Mouse (Mus musculus) heart, embryonic 14.5 days (tissue): ENCODE results near the gene Gm49486. TPM values are rescaled to one million over a fixed set of nuclear protein-coding genes. Genes with fewer than 3 reads are reported as not detected.

Experiments used
- ATAC-seq: fragments of 200-750 bp; cut with Nextera tagmentation; 2 replicates; pipeline ENCODE4 v1.8.0; 2017; ENCODE audit warnings: low read depth, moderate TSS enrichment; ENCODE audit not compliant: insufficient number of reproducible peaks, insufficient read depth, low FRiP score
- H3K27ac ChIP-seq, 2 experiments: fragments of 200-500 bp in 1 of 2; fragments of 300-500 bp in 1 of 2; sonication (generic) in 1 of 2; replicated peaks in 1 of 2; 2 replicates each; pipeline ENCODE4 v1.5.1; 2012 to 2014; ENCODE audit warnings: low read depth in 2 of 2, low read length in 2 of 2, control low read depth in 1 of 2, mild to moderate bottlenecking in 1 of 2, mixed read lengths in 1 of 2; ENCODE audit not compliant: control insufficient read depth in 1 of 2, insufficient read depth in 1 of 2
- H3K27me3 ChIP-seq: fragments of 300-500 bp; sonication (generic); 2 replicates; pipeline ENCODE4 v1.6.1; 2014; ENCODE audit warnings: mild to moderate bottlenecking, low read length, control low read depth; ENCODE audit not compliant: control insufficient read depth, insufficient read depth
- H3K36me3 ChIP-seq: fragments of 300-500 bp; sonication (generic); 2 replicates; pipeline ENCODE4 v1.6.1; 2014; ENCODE audit warnings: mild to moderate bottlenecking, control low read depth, low read length, mixed read lengths; ENCODE audit not compliant: control insufficient read depth, insufficient read depth
- H3K4me1 ChIP-seq, 2 experiments: fragments of 200-500 bp in 1 of 2; fragments of 300-500 bp in 1 of 2; sonication (generic) in 1 of 2; 2 replicates each; pipeline ENCODE4 v1.6.1; 2012 to 2014; ENCODE audit warnings: low read length in 2 of 2, control low read depth in 1 of 2, mixed read lengths in 1 of 2; ENCODE audit not compliant: control insufficient read depth in 2 of 2, insufficient read depth in 2 of 2
- H3K4me2 ChIP-seq: fragments of 300-500 bp; sonication (generic); 2 replicates; pipeline ENCODE4 v1.6.1; 2014; ENCODE audit warnings: mild to moderate bottlenecking, low read length
- H3K4me3 ChIP-seq, 2 experiments: fragments of 200-500 bp in 1 of 2; fragments of 300-500 bp in 1 of 2; sonication (generic) in 1 of 2; 2 replicates each; pipeline ENCODE4 v1.5.1; 2012 to 2014; ENCODE audit warnings: low read length in 2 of 2, mild to moderate bottlenecking in 2 of 2, control low read depth in 1 of 2, low read depth in 1 of 2, moderate library complexity in 1 of 2; ENCODE audit not compliant: control insufficient read depth in 1 of 2, insufficient read depth in 1 of 2
- H3K9ac ChIP-seq: fragments of 300-500 bp; sonication (generic); 2 replicates; pipeline ENCODE4 v1.6.1; 2014; ENCODE audit warnings: mild to moderate bottlenecking, low read length
- H3K9me3 ChIP-seq: fragments of 300-500 bp; sonication (generic); 2 replicates; pipeline ENCODE4 v1.6.1; 2016; ENCODE audit warnings: low read length, control low read depth; ENCODE audit not compliant: control insufficient read depth
- WGBS: fragments of 180-500 bp; shearing (Covaris S2); extraction: QIAGEN DNeasy Blood & Tissue Kit; methylation state at CpG from one replicate; pipeline ENCODE4 v1.1.7; 2014; 5-methylcytosine and 5-hydroxymethylcytosine counted together
- polyA plus RNA-seq: library from polyadenylated mRNA; unstranded; fragments of >200 nt; fragmentation: Nextera tagmentation; extraction: Ambion mirVana; gene quantifications from 2 replicates; pipeline ENCODE4 v1.2.1, GENCODE M21; 2014

Gene Gm49486
- 0.63 and 0.84 TPM in 2 replicates for polyA plus RNA-seq

GRCm38 (mm10) chr15:79229058-79229821 lies at the start of gene Gm49486, which contains the start of gene Pick1:
Gene Gm49486 (plus strand): TSS chr15:79229391.
Gene Pick1 (plus strand): TSS chr15:79229173.
- Histone ChIP-seq H3K9me3 (no peaks in the 10 kb centered on the region), H3K4me1 (peaks cover 7% of the 10 kb centered on the region in 2 experiments), H3K36me3 (peaks cover 31% of the 10 kb centered on the region), H3K27ac (peak within 1 kb of the TSS; percentile 95 to 98), H3K27me3 (no peaks in the 10 kb centered on the region), H3K9ac (peak within 1 kb of the TSS; percentile 92), H3K4me2 (peak within 1 kb of the TSS; percentile 97), H3K4me3 (peak within 1 kb of the TSS; percentile 64 to 85)
- WGBS = 1% methylated on average over 51 of the region's 51 CpGs
- ATAC-seq = peak; percentile 70

GRCm38 (mm10) chr15:79185213-79185612 lies 44.0 kb upstream of the Gm49486 start:
- Histone ChIP-seq H3K9ac (no peak overlapping the region), H3K36me3 (no peaks in the 10 kb centered on the region), H3K9me3 (no peaks in the 10 kb centered on the region), H3K4me3 (no peak overlapping the region), H3K27ac (no peak overlapping the region), H3K4me2 (no peak overlapping the region), H3K27me3 (no peaks in the 10 kb centered on the region), H3K4me1 (no peaks in the 10 kb centered on the region)
- 85% methylated on average over 10 of the region's 10 CpGs for WGBS
- ATAC-seq = no peak

GRCm38 (mm10) chr15:79187819-79188218 lies 41.4 kb upstream of the Gm49486 start:
- Histone ChIP-seq H3K9me3 (no peaks in the 10 kb centered on the region), H3K4me2 (no peak overlapping the region), H3K9ac (no peak overlapping the region), H3K27me3 (no peaks in the 10 kb centered on the region), H3K36me3 (no peaks in the 10 kb centered on the region), H3K4me1 (peaks cover 3 to 5% of the 10 kb centered on the region in 2 experiments), H3K27ac (no peak overlapping the region), H3K4me3 (no peak overlapping the region)
- WGBS = 83% methylated on average over 8 of the region's 8 CpGs
- ATAC-seq = no peak

GRCm38 (mm10) chr15:79191426-79191825 lies 37.8 kb upstream of the Gm49486 start:
- H3K4me3 ChIP-seq = no peak overlapping the region
- H3K9ac ChIP-seq = no peak overlapping the region
- H3K9me3 ChIP-seq = no peaks in the 10 kb centered on the region
- peaks cover 29 to 37% of the 10 kb centered on the region in 2 experiments for H3K4me1 ChIP-seq
- ATAC-seq = no peak
- H3K36me3 ChIP-seq = no peaks in the 10 kb centered on the region
- no peaks in the 10 kb centered on the region for H3K27me3 ChIP-seq
- 94% methylated on average over 2 of the region's 2 CpGs for WGBS
- H3K27ac ChIP-seq = no peak overlapping the region
- no peak overlapping the region for H3K4me2 ChIP-seq

- no peaks in the 10 kb centered on the region for H3K36me3 ChIP-seq
- peaks cover 29 to 37% of the 10 kb centered on the region in 2 experiments for H3K4me1 ChIP-seq
- WGBS = 88% methylated on average over 6 of the region's 6 CpGs
- no peak for ATAC-seq
- 0 out of 4 replicates have a peak overlapping the region, but pooled peaks have one; percentile 32 to 62 for H3K27ac ChIP-seq
- no peaks in the 10 kb centered on the region for H3K9me3 ChIP-seq
- H3K4me3 ChIP-seq = no peak overlapping the region
- no peaks in the 10 kb centered on the region for H3K27me3 ChIP-seq
- no peak overlapping the region for H3K9ac ChIP-seq
- no peak overlapping the region for H3K4me2 ChIP-seq
These were observed 36.7 kb upstream of the Gm49486 start for GRCm38 (mm10) chr15:79192450-79192849.

GRCm38 (mm10) chr15:79192885-79193845 lies 36.0 kb upstream of the Gm49486 start:
- Histone ChIP-seq H3K4me1 (peaks cover 29 to 37% of the 10 kb centered on the region in 2 experiments), H3K9me3 (no peaks in the 10 kb centered on the region), H3K27me3 (no peaks in the 10 kb centered on the region), H3K4me3 (no peak overlapping the region), H3K36me3 (no peaks in the 10 kb centered on the region), H3K4me2 (peak overlapping the region; percentile 44), H3K27ac (peak overlapping the region; percentile 32 to 62), H3K9ac (peak overlapping the region; percentile 44)
- 0 out of 2 replicates have a peak, but pooled peaks have one; percentile 33 for ATAC-seq
- WGBS = 33% methylated on average over 27 of the region's 27 CpGs

GRCm38 (mm10) chr15:79194048-79194447 lies 35.1 kb upstream of the Gm49486 start:
- Histone ChIP-seq H3K4me3 (no peak overlapping the region), H3K9ac (no peak overlapping the region), H3K9me3 (no peaks in the 10 kb centered on the region), H3K27me3 (no peaks in the 10 kb centered on the region), H3K27ac (peak overlapping the region in 1 of 2 experiments; percentile 62; a peak in 2 of 4 replicates), H3K36me3 (no peaks in the 10 kb centered on the region), H3K4me2 (no peak overlapping the region), H3K4me1 (peaks cover 32 to 37% of the 10 kb centered on the region in 2 experiments)
- WGBS = 64% methylated on average over 9 of the region's 9 CpGs
- no peak for ATAC-seq
